17 mouse cellular contexts compared by ENCODE assay signal in genomic region chr8:48850223-48851010, GRCm38 (mm10). TPM values are rescaled to one million over a fixed set of nuclear protein-coding genes. Genes with fewer than 3 reads are reported as not detected.
DNase-seq lines count a peak whose midpoint lies in the region; ATAC-seq and TF ChIP-seq lines count a peak whose summit lies in the region.
"Had no signal": no experiment of that assay in that cellular context is flagged by ENCODE, and none has a peak within 500 bp of the region (broad histone marks: within the 10 kb centered on the region; RNA-seq: fewer than 3 reads in every experiment).

No protein-coding gene starts in this region.

- no peaks in the 10 kb centered on the region for H3K36me3 ChIP-seq in forebrain, embryonic 11.5 days (ENCODE audit: control insufficient read depth, insufficient read depth, low read length)
- no peaks in the 10 kb centered on the region for H3K36me3 ChIP-seq in forebrain, embryonic 15.5 days
- H3K36me3 ChIP-seq in hindbrain, embryonic 10.5 days, result no peaks in the 10 kb centered on the region
- H3K36me3 ChIP-seq in midbrain, embryonic 11.5 days (ENCODE audit: control insufficient read depth, insufficient read depth, low read length), result no peaks in the 10 kb centered on the region
- H3K36me3 ChIP-seq: limb, embryonic 12.5 days; liver, embryonic 15.5 days; stomach, embryonic 15.5 days had no signal

- no peaks in the 10 kb centered on the region for H3K9me3 ChIP-seq in forebrain, embryonic 11.5 days (ENCODE audit: control insufficient read depth, low read length)
- H3K9me3 ChIP-seq in forebrain, embryonic 15.5 days, result no peaks in the 10 kb centered on the region
- H3K9me3 ChIP-seq in hindbrain, embryonic 10.5 days, result no peaks in the 10 kb centered on the region
- H3K9me3 ChIP-seq in midbrain, embryonic 11.5 days (ENCODE audit: control insufficient read depth, low read length), result no peaks in the 10 kb centered on the region
- H3K9me3 ChIP-seq: limb, embryonic 12.5 days; liver, embryonic 15.5 days; stomach, embryonic 15.5 days had no signal

- no peak for TF ChIP-seq CTCF in layer of hippocampus, adult 2 months (conservative IDR thresholded peaks at IDR 0.05)

- H3K27me3 ChIP-seq in forebrain, embryonic 11.5 days (ENCODE audit: control insufficient read depth, insufficient read depth, low read length), result peaks cover 17% of the 10 kb centered on the region
- H3K27me3 ChIP-seq in forebrain, embryonic 15.5 days, result peaks cover 20% of the 10 kb centered on the region
- peaks cover 30% of the 10 kb centered on the region for H3K27me3 ChIP-seq in hindbrain, embryonic 10.5 days (ENCODE audit: insufficient read depth, poor library complexity, severe bottlenecking)
- peaks cover 13% of the 10 kb centered on the region for H3K27me3 ChIP-seq in midbrain, embryonic 11.5 days (ENCODE audit: control insufficient read depth, insufficient read depth, low read length)

- no peak overlapping the region for H3K9ac ChIP-seq in forebrain, embryonic 11.5 days (ENCODE audit: low read length)
- H3K9ac ChIP-seq in forebrain, embryonic 15.5 days (replicated peaks), result no peak overlapping the region
- H3K9ac ChIP-seq in midbrain, embryonic 11.5 days (ENCODE audit: low read length), result no peak overlapping the region
- H3K9ac ChIP-seq: limb, embryonic 12.5 days; liver, embryonic 15.5 days; stomach, embryonic 15.5 days had no signal

- no peaks in the 10 kb centered on the region for H3K4me1 ChIP-seq in forebrain, embryonic 11.5 days (replicated peaks; ENCODE audit: control insufficient read depth, insufficient read depth, low read length)
- H3K4me1 ChIP-seq in forebrain, embryonic 15.5 days, result peaks cover 9% of the 10 kb centered on the region; the same call in 1 of the 2 replicates
- peaks cover 29% of the 10 kb centered on the region for H3K4me1 ChIP-seq in hindbrain, embryonic 10.5 days (replicated peaks)
- H3K4me1 ChIP-seq in midbrain, embryonic 11.5 days (ENCODE audit: control insufficient read depth, insufficient read depth, low read length), result peaks cover 22% of the 10 kb centered on the region
- H3K4me1 ChIP-seq: liver, embryonic 15.5 days; stomach, embryonic 15.5 days had no signal

- H3K4me2 ChIP-seq in forebrain, embryonic 11.5 days (ENCODE audit: low read depth, low read length, severe bottlenecking), result no peak overlapping the region
- H3K4me2 ChIP-seq in forebrain, embryonic 15.5 days (replicated peaks), result no peak overlapping the region
- H3K4me2 ChIP-seq in midbrain, embryonic 11.5 days, result no peak overlapping the region
- H3K4me2 ChIP-seq: limb, embryonic 12.5 days; liver, embryonic 15.5 days; stomach, embryonic 15.5 days had no signal

- intact Hi-C loops in gastrocnemius, postnatal 36 days (cut with DNase I), result no loop called here

- 5% methylated on average over 8 of the region's 8 CpGs for WGBS in forebrain, embryonic 11.5 days
- 6% methylated on average over 8 of the region's 8 CpGs for WGBS in forebrain, embryonic 15.5 days
- WGBS in hindbrain, embryonic 10.5 days, result 26% methylated on average over 8 of the region's 8 CpGs
- WGBS in midbrain, embryonic 11.5 days, result 8% methylated on average over 8 of the region's 8 CpGs

- H3K4me3 ChIP-seq in forebrain, embryonic 11.5 days (ENCODE audit: low read depth, low read length), result no peak overlapping the region
- no peak overlapping the region for H3K4me3 ChIP-seq in forebrain, embryonic 15.5 days
- no peak overlapping the region for H3K4me3 ChIP-seq in hindbrain, embryonic 10.5 days
- no peak overlapping the region for H3K4me3 ChIP-seq in midbrain, embryonic 11.5 days (ENCODE audit: low read depth, low read length)
- no peak overlapping the region for H3K4me3 ChIP-seq in layer of hippocampus, adult 2 months
- H3K4me3 ChIP-seq: limb, embryonic 12.5 days; liver, embryonic 15.5 days; stomach, embryonic 15.5 days had no signal

- no peak overlapping the region for H3K27ac ChIP-seq in forebrain, embryonic 11.5 days (ENCODE audit: low read depth, low read length)
- H3K27ac ChIP-seq in forebrain, embryonic 15.5 days (replicated peaks), result no peak overlapping the region
- no peak overlapping the region for H3K27ac ChIP-seq in hindbrain, embryonic 10.5 days
- peak overlapping the region; percentile 22; the same call in 1 of the 2 replicates for H3K27ac ChIP-seq in midbrain, embryonic 11.5 days (ENCODE audit: low read depth, low read length)
- no peak overlapping the region for H3K27ac ChIP-seq in layer of hippocampus, adult 2 months
- H3K27ac ChIP-seq: limb, embryonic 12.5 days; liver, embryonic 15.5 days; stomach, embryonic 15.5 days had no signal

- no peak for DNase-seq in forebrain, embryonic 11.5 days (ENCODE audit: low spot score)
- peak; percentile 15 for DNase-seq in hindbrain, embryonic 10.5 days (ENCODE audit: low spot score)
- peak; percentile 90 for DNase-seq in midbrain, embryonic 11.5 days (ENCODE audit: low spot score, missing footprints)
- peak; percentile 85 for DNase-seq in retina, postnatal 1 day
- DNase-seq in gastrocnemius, postnatal 36 days, result no peak
- DNase-seq in layer of hippocampus, adult 2 months (ENCODE audit: low spot score in 2 of 2), result no peak
- DNase-seq: adrenal gland, adult 8-10 months; B cell, adult 2 months; cerebellum, adult 9-10 months; kidney, adult 2 months; kidney, postnatal 36 days; lung, postnatal 36 days; thymus, postnatal 25 days had no signal

- ATAC-seq in forebrain, embryonic 11.5 days (replicated peaks; ENCODE audit: low FRiP score), result peak; percentile 65
- no peak for ATAC-seq in forebrain, embryonic 15.5 days (replicated peaks)
- peak; percentile 85 for ATAC-seq in midbrain, embryonic 11.5 days (ENCODE audit: low FRiP score)

RNA-seq across cellular contexts. Expression of gene Tenm3, which starts 6.7 kb away (rescaled TPM):
- polyA plus RNA-seq in forebrain, embryonic 11.5 days (2014; fragmentation: Nextera tagmentation; extraction: Ambion mirVana), result 46.0 and 48.1 TPM in 2 replicates
- polyA plus RNA-seq in forebrain, embryonic 15.5 days (2015; fragmentation: Nextera tagmentation; extraction: Ambion mirVana), result 23.4 and 25.9 TPM in 2 replicates
- 31.6 and 37.7 TPM in 2 replicates for polyA plus RNA-seq in hindbrain, embryonic 10.5 days (2016; fragmentation: Nextera tagmentation; extraction: Ambion mirVana)
- 38.2 and 39.6 TPM in 2 replicates for polyA plus RNA-seq in midbrain, embryonic 11.5 days (2014; fragmentation: Nextera tagmentation; extraction: Ambion mirVana)
- 1 to 10 TPM; 9.4 to 9.9 TPM for total RNA-seq in gastrocnemius, postnatal 36 days (2021)
- total RNA-seq in layer of hippocampus, adult 2 months (2021), result 10 to 100 TPM; 78.0 to 80.1 TPM

Comparison
In these comparisons a context has a peak if more than half of its experiments do, and no peak if none do; other contexts are left out.
1. DNase-seq: peak in hindbrain, embryonic 10.5 days (single experiment), midbrain, embryonic 11.5 days (single experiment) and retina, postnatal 1 day (single experiment); none in forebrain, embryonic 11.5 days (single experiment), gastrocnemius, postnatal 36 days (0 of 2) and layer of hippocampus, adult 2 months (0 of 2).